Mouse (Mus musculus) monocyte, adult 2 months (primary cell): ENCODE measurements around the gene Corin.

Source experiments
- DNase-seq, 2 experiments: peaks; one replicate each; pipeline ENCODE4 v3.0.0; 2022; ENCODE audit warnings: low spot score in 2 of 2, low read depth in 1 of 2

Gene Corin

DNA sequence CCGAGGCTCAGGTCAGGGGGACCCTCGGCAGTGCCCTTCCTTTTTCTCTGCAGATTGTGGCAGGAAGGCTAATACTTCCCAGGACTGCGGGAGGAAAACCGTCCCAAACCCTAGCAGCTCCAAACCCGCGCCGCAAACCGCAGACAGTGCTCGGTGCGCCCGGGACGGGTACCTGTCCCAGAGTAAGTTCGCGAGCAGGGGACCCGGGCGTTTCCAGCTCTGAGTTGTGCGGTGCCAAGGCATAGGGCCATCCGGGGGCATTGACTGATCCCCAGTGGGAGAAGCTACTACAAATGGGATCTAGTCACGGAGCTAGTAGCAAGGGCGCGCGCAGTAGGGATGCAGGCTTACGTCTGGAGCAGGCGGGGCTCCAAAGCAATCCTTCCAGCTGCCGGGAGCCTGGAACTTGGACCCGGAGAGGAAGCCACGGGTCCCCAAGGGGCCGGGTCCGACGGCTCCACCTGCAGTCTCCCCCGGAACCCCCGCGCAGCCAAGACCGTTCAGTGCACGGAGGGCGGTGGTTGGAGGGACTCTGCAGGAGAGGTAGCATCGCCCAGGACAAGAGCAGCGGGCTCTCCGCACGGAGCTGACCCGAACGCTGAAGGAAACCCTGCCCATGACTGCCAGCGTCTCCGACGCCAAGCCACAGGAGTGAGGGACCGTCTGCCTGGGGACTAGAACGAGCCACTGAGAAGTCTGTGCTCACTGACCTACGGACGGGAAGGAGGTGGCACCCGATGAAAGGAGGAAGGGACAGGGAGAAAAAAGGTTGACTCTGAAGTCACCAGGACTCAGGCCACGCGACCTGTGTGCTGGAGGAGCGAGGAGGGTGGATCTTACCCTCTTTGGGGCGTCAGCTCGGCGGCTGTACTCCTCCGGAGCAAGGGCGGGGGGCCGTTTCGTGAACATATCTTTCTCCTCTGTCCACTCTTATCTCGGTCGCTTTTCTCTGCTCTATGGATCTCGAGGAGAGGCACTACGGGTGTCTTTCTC lies at the start of gene Corin:
Corin (minus strand) TSS at position 943 of the 993 bp plus-strand sequence.
- DNase-seq, result no peak

DNA sequence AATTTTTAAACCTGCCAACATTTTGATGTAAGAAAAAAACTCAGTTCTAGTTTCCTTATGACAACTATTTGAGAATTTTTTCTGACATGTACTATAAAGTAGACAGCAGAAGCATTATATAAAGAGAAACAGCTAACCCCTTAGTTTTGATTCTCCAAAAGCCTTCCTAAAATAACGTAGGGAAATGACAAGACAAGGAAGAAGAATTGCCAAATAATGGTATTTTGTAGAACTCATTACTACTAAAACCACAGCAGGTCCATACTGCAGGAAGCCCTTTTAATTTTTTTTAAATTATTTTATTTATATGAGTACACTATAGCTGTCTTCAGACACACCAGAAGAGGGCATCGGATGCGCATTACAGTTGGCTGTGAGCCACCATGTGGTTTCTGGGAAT lies 46.9 kb upstream of the Corin start:
- no peak for DNase-seq

- no peak for DNase-seq
Observed at GRCm38 (mm10) chr5:72528896-72529295, 24.6 kb upstream of the Corin start.

- DNase-seq, result no peak
Observed at GRCm38 (mm10) chr5:72513808-72514207, 9.5 kb upstream of the Corin start.

GRCm38 (mm10) chr5:72505740-72506139 lies 1.5 kb upstream of the Corin start:
- DNase-seq, result no peak

- DNase-seq, result no peak
Observed at GRCm38 (mm10) chr5:72502778-72503177, 1.5 kb downstream of the Corin start.

DNA sequence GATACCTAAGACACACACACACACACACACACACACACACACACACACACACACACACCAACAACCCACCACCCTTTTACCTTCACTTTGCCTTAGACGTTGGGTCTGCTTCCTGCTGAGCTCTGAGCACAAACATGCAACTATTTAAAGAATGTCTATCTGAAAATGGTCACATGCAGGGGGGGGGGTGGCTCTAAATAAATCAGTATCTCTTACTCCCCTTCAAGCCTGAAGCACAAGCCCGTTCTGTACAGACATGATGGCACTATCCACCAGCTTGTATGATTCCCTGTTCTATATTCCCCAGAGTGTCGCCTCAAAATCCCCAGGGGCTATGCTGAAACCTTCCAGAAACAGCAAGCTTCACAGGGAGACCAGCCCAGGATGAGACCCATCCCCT lies 2.5 kb downstream of the Corin start:
- no peak for DNase-seq

GRCm38 (mm10) chr5:72498271-72498670 lies 6.0 kb downstream of the Corin start:
- no peak for DNase-seq

- DNase-seq, result no peak
Observed at GRCm38 (mm10) chr5:72496756-72497155, 7.5 kb downstream of the Corin start.

DNA sequence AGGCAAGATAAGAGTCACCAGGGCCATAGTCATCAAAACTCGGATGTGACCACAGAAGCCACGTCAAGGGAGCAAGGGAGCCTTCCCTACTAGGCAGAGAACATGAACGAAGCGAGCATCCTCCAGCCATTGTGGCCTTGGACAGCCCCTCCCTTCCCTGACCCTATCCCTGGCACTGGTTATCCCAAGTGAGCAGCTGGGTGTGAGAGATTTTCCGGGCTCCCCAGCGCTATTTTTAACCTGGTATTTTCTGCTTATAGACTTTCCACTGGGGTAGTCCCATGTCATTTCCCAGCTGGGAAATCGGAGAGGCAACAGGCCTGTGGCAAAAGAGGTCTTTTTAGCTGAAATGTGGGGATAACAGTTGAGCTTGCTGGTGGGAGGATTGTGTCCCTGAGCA lies 10.4 kb downstream of the Corin start:
- DNase-seq, result no peak

GRCm38 (mm10) chr5:72491232-72491631 lies 13.0 kb downstream of the Corin start:
- no peak for DNase-seq

GRCm38 (mm10) chr5:72480456-72480855 lies 23.8 kb downstream of the Corin start:
- DNase-seq, result no peak

- DNase-seq, result no peak
Observed at GRCm38 (mm10) chr5:72472317-72473009, 31.8 kb downstream of the Corin start.

- no peak for DNase-seq
Observed at GRCm38 (mm10) chr5:72471746-72472145, 32.5 kb downstream of the Corin start.

- no peak for DNase-seq
Observed at GRCm38 (mm10) chr5:72464932-72465331, 39.3 kb downstream of the Corin start.

DNA sequence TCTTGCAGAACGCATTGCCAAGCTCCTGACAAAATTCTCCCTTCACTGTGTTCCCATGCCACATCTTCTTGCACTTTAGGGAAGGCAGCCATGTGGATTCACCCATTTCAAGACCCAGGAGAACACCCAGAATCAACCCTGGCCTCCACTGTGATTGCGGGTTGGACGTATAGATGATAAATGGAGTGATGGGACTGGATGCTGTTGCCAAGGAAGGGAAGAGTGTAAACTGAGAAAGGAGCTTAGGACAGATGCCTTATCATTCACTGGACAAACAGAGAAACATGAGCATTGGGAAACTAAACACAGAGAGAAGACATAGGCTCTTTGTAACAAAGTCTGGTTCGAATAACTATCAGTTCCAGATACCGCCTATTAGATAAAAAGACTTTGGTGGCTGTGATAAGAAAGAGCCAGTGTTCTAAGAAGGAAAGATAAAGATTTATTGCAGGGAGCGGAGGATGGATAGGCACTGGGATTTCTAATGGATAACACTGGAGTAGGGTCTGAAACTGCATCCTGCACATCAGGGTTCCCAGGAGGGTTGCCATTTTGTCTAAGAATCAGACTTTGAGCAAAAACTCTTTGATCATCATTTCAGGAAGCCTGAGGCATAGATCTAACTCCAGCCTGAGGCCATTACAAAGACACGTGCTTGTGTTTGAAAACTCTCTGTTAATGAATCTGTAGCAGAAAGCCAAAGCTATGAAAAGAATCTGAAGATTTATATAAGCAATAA lies 44.7 kb downstream of the Corin start:
- DNase-seq, result no peak

DNA sequence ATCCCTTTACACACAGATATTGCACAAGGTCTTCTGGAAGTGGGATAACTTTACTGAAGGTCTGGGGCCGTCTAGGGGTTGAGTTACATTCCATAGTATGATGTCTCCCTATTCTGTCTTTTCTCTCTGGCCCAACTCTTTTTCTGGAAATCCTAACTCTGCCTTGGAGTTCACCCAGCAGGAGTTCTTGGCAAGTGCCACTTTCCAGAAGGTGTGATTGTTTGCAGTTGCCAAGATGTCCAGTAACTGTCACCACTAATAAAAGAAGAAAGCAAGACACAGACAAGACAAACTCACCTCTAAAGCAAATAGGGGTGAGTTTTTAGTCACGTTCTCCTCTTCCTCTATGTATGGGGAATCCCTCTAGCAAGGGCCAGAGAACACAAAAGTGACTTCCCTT lies 50.6 kb downstream of the Corin start:
- DNase-seq, result no peak

GRCm38 (mm10) chr5:72453176-72453575 lies 51.1 kb downstream of the Corin start:
- DNase-seq, result no peak

DNA sequence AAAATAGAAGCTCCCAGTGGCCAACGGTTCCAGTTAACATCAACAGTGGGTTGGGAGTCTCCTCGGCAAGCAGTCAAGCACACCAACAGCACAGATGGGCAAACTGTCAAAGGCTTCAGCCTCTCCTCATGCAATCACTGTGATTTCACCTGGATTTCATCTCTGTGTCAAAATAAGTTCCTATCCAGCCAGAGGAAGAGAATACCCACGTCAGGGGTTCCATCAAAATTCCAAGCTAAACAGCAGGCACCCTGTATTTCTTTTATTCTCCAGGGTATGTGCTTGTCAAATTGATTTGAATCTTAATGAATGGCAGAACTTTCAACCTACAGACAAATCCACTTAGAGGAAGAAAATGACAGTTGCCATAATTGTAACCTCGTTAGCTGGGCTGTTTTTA lies 51.5 kb downstream of the Corin start:
- no peak for DNase-seq

DNA sequence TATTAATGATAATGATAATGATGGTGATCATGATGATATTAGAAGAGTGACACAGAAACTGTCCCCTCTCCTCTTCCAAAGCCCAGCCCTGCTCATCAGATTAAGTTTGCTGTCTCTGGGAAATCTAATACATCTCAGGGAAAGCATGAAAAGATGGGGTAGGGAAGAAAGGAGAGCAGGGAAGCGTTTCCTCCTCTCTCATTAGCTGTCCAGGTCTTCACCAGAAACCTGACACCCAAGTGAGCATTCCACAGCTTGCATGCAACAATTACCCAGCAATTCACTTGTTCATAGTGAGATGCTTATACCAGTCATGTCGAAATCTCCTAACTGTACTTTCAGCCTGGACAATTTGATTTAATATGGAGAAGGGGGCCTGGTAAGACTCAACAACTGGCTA lies 55.4 kb downstream of the Corin start:
- DNase-seq, result no peak

DNA sequence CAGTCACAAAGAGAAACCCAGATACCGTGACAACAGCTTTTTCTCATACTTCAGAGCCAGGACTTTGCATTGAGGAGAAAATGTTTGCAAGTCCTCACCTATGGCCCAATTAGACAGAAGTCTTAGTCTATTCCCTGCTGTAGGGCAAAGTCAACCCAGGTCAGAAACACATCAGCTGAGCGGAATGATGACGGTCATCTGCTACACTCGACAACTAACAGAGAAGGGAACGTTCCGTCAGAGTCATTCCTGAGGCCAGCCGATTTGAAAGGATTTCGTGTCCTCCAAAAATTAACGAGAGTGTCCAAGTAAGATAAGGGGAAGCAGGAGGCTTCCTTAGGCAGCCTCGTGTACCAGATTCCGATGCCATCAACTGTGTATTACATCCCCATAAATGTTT lies 58.2 kb downstream of the Corin start:
- no peak for DNase-seq

DNA sequence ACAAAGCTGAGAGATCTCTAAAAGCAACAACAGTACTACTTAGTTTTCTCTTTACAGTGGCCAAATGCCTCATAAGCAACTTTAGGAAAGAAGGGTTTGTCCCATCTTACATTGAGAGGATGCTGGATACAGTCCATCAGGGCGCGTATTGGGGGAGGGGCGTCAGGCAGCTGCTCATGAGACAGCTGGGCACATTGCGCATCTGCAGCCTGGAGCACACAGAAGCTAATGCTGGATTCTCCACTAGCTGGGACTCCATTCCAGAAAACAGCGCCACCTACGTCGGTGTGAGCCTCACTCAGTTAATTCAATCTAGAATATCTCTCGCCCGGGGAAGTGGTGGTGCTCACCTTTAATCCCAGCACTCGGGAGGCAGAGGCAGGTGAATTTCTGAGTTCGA lies 60.3 kb downstream of the Corin start:
- DNase-seq, result no peak
